12 mouse cellular contexts compared by ENCODE assay signal in genomic region chr9:37235951-37236737, GRCm38 (mm10). TPM values are rescaled to one million over a fixed set of nuclear protein-coding genes. Genes with fewer than 3 reads are reported as not detected.
DNase-seq lines count a peak whose midpoint lies in the region; ATAC-seq and TF ChIP-seq lines count a peak whose summit lies in the region.
"Had no signal": no experiment of that assay in that cellular context is flagged by ENCODE, and none has a peak within 500 bp of the region (broad histone marks: within the 10 kb centered on the region; RNA-seq: fewer than 3 reads in every experiment).

No protein-coding gene starts in this region.

- no peak for DNase-seq in liver, postnatal 0 days
- DNase-seq in adipocyte (ENCODE audit: low spot score), result peak; percentile 54
- DNase-seq in thymus, postnatal 25 days, result peak; percentile 68
- DNase-seq in midbrain, postnatal 0 days (ENCODE audit: low spot score), result no peak
- no peak for DNase-seq in kidney, postnatal 25 days
- DNase-seq in cerebellum, postnatal 36 days, result no peak
- DNase-seq: cerebellum, adult 11 months had no signal

- TF ChIP-seq EP300 in liver, postnatal 0 days (IDR thresholded peaks at IDR 0.05; ENCODE audit: low read depth), result no peak

- H3K9me3 ChIP-seq in liver, postnatal 0 days (ENCODE audit: low read length), result no peaks in the 10 kb centered on the region
- no peaks in the 10 kb centered on the region for H3K9me3 ChIP-seq in liver, embryonic 12.5 days (replicated peaks)
- no peaks in the 10 kb centered on the region for H3K9me3 ChIP-seq in midbrain, postnatal 0 days (ENCODE audit: low read length)
- H3K9me3 ChIP-seq: embryonic facial prominence, embryonic 15.5 days; liver, embryonic 15.5 days had no signal

- H3K4me1 ChIP-seq in liver, postnatal 0 days (ENCODE audit: insufficient read depth), result no peaks in the 10 kb centered on the region
- H3K4me1 ChIP-seq in liver, embryonic 12.5 days, result no peaks in the 10 kb centered on the region
- no peaks in the 10 kb centered on the region for H3K4me1 ChIP-seq in midbrain, postnatal 0 days (ENCODE audit: insufficient read depth, low read length)
- H3K4me1 ChIP-seq: liver, embryonic 15.5 days had no signal

- H3K27ac ChIP-seq in liver, postnatal 0 days (ENCODE audit: low read depth), result peak overlapping the region; percentile 23; the same call in 1 of the 2 replicates
- no peak overlapping the region for H3K27ac ChIP-seq in liver, embryonic 12.5 days
- H3K27ac ChIP-seq in midbrain, postnatal 0 days (ENCODE audit: low read depth, low read length), result no peak overlapping the region
- H3K27ac ChIP-seq: embryonic facial prominence, embryonic 15.5 days; hindbrain, postnatal 0 days; liver, embryonic 15.5 days had no signal

- H3K27me3 ChIP-seq in liver, postnatal 0 days (ENCODE audit: insufficient read depth, low read length), result no peaks in the 10 kb centered on the region
- H3K27me3 ChIP-seq in liver, embryonic 12.5 days (replicated peaks), result no peaks in the 10 kb centered on the region
- H3K27me3 ChIP-seq in midbrain, postnatal 0 days (ENCODE audit: insufficient read depth, low read length), result no peaks in the 10 kb centered on the region
- H3K27me3 ChIP-seq: embryonic facial prominence, embryonic 15.5 days; liver, embryonic 15.5 days had no signal

- H3K9ac ChIP-seq in liver, postnatal 0 days (replicated peaks), result no peak overlapping the region
- H3K9ac ChIP-seq in liver, embryonic 12.5 days, result no peak overlapping the region
- no peak overlapping the region for H3K9ac ChIP-seq in midbrain, postnatal 0 days (replicated peaks; ENCODE audit: low read length, poor library complexity, severe bottlenecking)
- H3K9ac ChIP-seq: embryonic facial prominence, embryonic 15.5 days; liver, embryonic 15.5 days had no signal

- WGBS in liver, postnatal 0 days (ENCODE audit: insufficient replicate concordance), result 51% methylated on average over 4 of the region's 4 CpGs
- 44% methylated on average over 4 of the region's 4 CpGs for WGBS in liver, embryonic 12.5 days (ENCODE audit: insufficient replicate concordance)
- WGBS in midbrain, postnatal 0 days, result 64% methylated on average over 4 of the region's 4 CpGs

- no peak for TF ChIP-seq CTCF in liver, postnatal 0 days (IDR thresholded peaks at IDR 0.05; ENCODE audit: low read depth)
- no peak for TF ChIP-seq CTCF in midbrain, postnatal 0 days (IDR thresholded peaks at IDR 0.05)

- ATAC-seq in liver, postnatal 0 days, result peak; percentile 59; the same call in 1 of the 2 replicates
- no peak for ATAC-seq in liver, embryonic 12.5 days
- peak; percentile 35 for ATAC-seq in inflammation-experienced regulatory T-cells, adult 6 months
- no peak for ATAC-seq in midbrain, postnatal 0 days (ENCODE audit: low FRiP score)
- ATAC-seq: hindbrain, postnatal 0 days had no signal

- no peak overlapping the region for H3K4me3 ChIP-seq in liver, postnatal 0 days (ENCODE audit: low read depth, low read length)
- no peak overlapping the region for H3K4me3 ChIP-seq in liver, embryonic 12.5 days
- H3K4me3 ChIP-seq in midbrain, postnatal 0 days (ENCODE audit: low read depth, low read length), result no peak overlapping the region
- H3K4me3 ChIP-seq: embryonic facial prominence, embryonic 15.5 days; liver, embryonic 15.5 days had no signal

- H3K4me2 ChIP-seq in liver, postnatal 0 days (ENCODE audit: low read depth, low read length), result no peak overlapping the region
- H3K4me2 ChIP-seq in liver, embryonic 12.5 days, result no peak overlapping the region
- H3K4me2 ChIP-seq in midbrain, postnatal 0 days (ENCODE audit: low read depth, low read length, poor library complexity, severe bottlenecking), result no peak overlapping the region
- H3K4me2 ChIP-seq: embryonic facial prominence, embryonic 15.5 days; liver, embryonic 15.5 days had no signal

- no peaks in the 10 kb centered on the region for H3K36me3 ChIP-seq in liver, postnatal 0 days (replicated peaks; ENCODE audit: insufficient read depth, low read length)
- H3K36me3 ChIP-seq in liver, embryonic 12.5 days, result no peaks in the 10 kb centered on the region
- H3K36me3 ChIP-seq in midbrain, postnatal 0 days (ENCODE audit: insufficient read depth, low read length), result 0 out of 2 replicates have a peak, but pooled peaks cover 3% of the 10 kb centered on the region
- H3K36me3 ChIP-seq: embryonic facial prominence, embryonic 15.5 days; liver, embryonic 15.5 days had no signal

RNA-seq across cellular contexts. Expression of gene Slc37a2, which starts 19.4 kb away (rescaled TPM):
- polyA plus RNA-seq in liver, postnatal 0 days (2015; fragmentation: Nextera tagmentation; extraction: Ambion mirVana), result 1.7 and 1.9 TPM in 2 replicates
- polyA plus RNA-seq in liver, embryonic 12.5 days (2016; fragmentation: Nextera tagmentation; extraction: Ambion mirVana), result 1.5 TPM in 2 replicates
- polyA plus RNA-seq in inflammation-experienced regulatory T-cells, adult 6 months (2017; shearing (Covaris generic)), result 1 to 10 TPM; 2.5 to 3.6 (median 2.6) TPM
- 3.5 and 4.2 TPM in 2 replicates for total RNA-seq in midbrain, postnatal 0 days (2014; rRNA removed)
- 1.1 and 1.2 TPM in 2 replicates for polyA plus RNA-seq in midbrain, postnatal 0 days (2015; fragmentation: Nextera tagmentation; extraction: Ambion mirVana)

RNA-seq across cellular contexts. Expression of gene Tmem218, which starts 28.1 kb away (rescaled TPM):
- 2.7 and 3.3 TPM in 2 replicates for polyA plus RNA-seq in liver, postnatal 0 days (2015; fragmentation: Nextera tagmentation; extraction: Ambion mirVana)
- polyA plus RNA-seq in liver, embryonic 12.5 days (2016; fragmentation: Nextera tagmentation; extraction: Ambion mirVana), result 3.9 TPM in 2 replicates
- 1 to 10 TPM; 2.4 to 5.2 (median 4.1) TPM for polyA plus RNA-seq in inflammation-experienced regulatory T-cells, adult 6 months (2017; shearing (Covaris generic))
- 4.9 and 5.9 TPM in 2 replicates for total RNA-seq in midbrain, postnatal 0 days (2014; rRNA removed)
- 9.9 TPM in 2 replicates for polyA plus RNA-seq in midbrain, postnatal 0 days (2015; fragmentation: Nextera tagmentation; extraction: Ambion mirVana)

Comparison
In these comparisons a context has a peak if more than half of its experiments do, and no peak if none do; other contexts are left out.
1. ATAC-seq: peak in liver, postnatal 0 days (single experiment) and inflammation-experienced regulatory T-cells, adult 6 months (single experiment); none in liver, embryonic 12.5 days (single experiment) and midbrain, postnatal 0 days (single experiment).
2. DNase-seq: peak in adipocyte (single experiment) and thymus, postnatal 25 days (single experiment); none in liver, postnatal 0 days (single experiment), midbrain, postnatal 0 days (single experiment), kidney, postnatal 25 days (0 of 2) and cerebellum, postnatal 36 days (0 of 2).